Mouse (Mus musculus) skeletal muscle tissue, postnatal 0 days (tissue): Measurements from ENCODE around the gene Tuba3a. TPM values are rescaled to one million over a fixed set of nuclear protein-coding genes. Genes with fewer than 3 reads are reported as not detected.

Experiments used
- microRNA-seq, 2 experiments: library from miRNA; unstranded; fragments of <30 nt; microRNA quantifications; one replicate each; pipeline ENCODE4; 2016
- polyA plus RNA-seq: library from polyadenylated mRNA; unstranded; fragments of >200 nt; fragmentation: Nextera tagmentation; extraction: Ambion mirVana; gene quantifications from 2 replicates; pipeline ENCODE4 v1.2.1, GENCODE M21; 2015

The Tuba3a gene
- polyA plus RNA-seq: not detected in 2 replicates

GRCm38 (mm10) chr6:125285890-125286289 lies at the start of gene Tuba3a:
Tuba3a (minus strand) TSS chr6:125286042.

GRCm38 (mm10) chr6:125320323-125320722 lies 34.5 kb upstream of the Tuba3a start, which contains the start of gene Scnn1a:
Scnn1a (plus strand) TSS chr6:125320659.

DNA sequence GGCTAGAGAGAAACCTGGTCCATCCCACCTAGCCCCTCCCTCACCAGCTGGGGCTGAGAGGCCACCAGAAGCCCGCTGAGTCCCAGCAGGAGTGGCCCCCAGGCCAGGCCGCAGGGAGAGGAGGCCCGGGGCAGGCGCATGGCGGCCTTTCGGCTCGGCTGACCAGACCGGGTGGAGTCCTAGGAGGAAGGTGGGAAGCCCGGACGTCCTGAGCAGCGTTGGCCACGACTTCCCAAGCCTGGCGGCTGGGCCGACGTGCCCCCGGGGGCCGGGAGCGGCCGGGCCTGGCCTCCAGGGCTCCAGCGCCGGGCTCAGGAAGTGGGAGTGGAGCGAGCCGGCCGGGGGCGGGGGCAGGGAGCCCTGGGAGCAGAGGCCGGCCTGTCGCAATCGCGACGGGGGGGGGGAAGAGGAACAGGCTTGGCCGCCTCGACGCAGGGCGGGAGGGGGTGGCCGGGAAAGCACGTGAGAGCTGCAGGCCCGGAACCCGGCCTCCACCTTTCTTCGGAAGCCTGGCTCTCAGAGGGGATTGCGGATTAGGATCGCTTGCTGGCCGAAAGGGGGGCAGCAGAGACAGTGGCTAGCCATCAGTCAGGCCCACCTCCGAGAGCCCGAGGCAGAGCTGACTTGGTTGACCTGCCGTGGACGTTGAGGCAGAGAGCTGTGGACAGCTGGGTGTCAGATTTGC lies 27.8 kb upstream of the Tuba3a start, which contains the start of gene Ltbr:
Gene Ltbr, minus strand, starts transcription at position 340 of the 685 bp plus-strand sequence.

GRCm38 (mm10) chr6:125236782-125237181 lies 49.1 kb downstream of the Tuba3a start, which contains the start of gene Cd27:
Cd27 (minus strand) TSS chr6:125237010.

GRCm38 (mm10) chr6:125231117-125232044 lies 54.5 kb downstream of the Tuba3a start, which contains the start of gene Tapbpl:
Tapbpl (minus strand) TSS chr6:125231860.

Small RNA genes within 50 kb of the gene (microRNA-seq; reads per million reads assigned to microRNA genes)
- 0 reads per million in 2 experiments for gene Mir8113

Other genes with a start within 250 kb of the Tuba3a start
- 56.2 and 64.5 TPM in 2 replicates for gene Ing4, start 246.3 kb downstream of the Tuba3a start, polyA plus RNA-seq
- 2.7 and 3.3 TPM in 2 replicates for gene Acrbp, start 236.4 kb downstream of the Tuba3a start, polyA plus RNA-seq
- gene Lpar5, start 218.1 kb downstream of the Tuba3a start, polyA plus RNA-seq: 0.23 and 0.78 TPM in 2 replicates
- 37.2 and 42.4 TPM in 2 replicates for gene Chd4, start 190.1 kb downstream of the Tuba3a start, polyA plus RNA-seq
- gene Nop2, start 154.1 kb downstream of the Tuba3a start, polyA plus RNA-seq: 28.0 and 28.3 TPM in 2 replicates
- gene Iffo1, start 140.8 kb downstream of the Tuba3a start, polyA plus RNA-seq: 79.7 and 90.1 TPM in 2 replicates
- gene Gapdh, start 119.6 kb downstream of the Tuba3a start, polyA plus RNA-seq: 6,738 and 7,144 TPM in 2 replicates
- 23.9 and 24.4 TPM in 2 replicates for gene Ncapd2, start 94.3 kb downstream of the Tuba3a start, polyA plus RNA-seq
- 437 and 459 TPM in 2 replicates for gene Mrpl51, start 94.2 kb downstream of the Tuba3a start, polyA plus RNA-seq
- 4.6 and 5.5 TPM in 2 replicates for gene Vamp1, start 70.5 kb downstream of the Tuba3a start, polyA plus RNA-seq
- gene Tapbpl, start 54.2 kb downstream of the Tuba3a start, polyA plus RNA-seq: 3.9 and 5.1 TPM in 2 replicates
- 3.2 and 5.3 TPM in 2 replicates for gene Cd27, start 49.0 kb downstream of the Tuba3a start, polyA plus RNA-seq
- gene Ltbr, start 27.8 kb upstream of the Tuba3a start, polyA plus RNA-seq: 32.5 and 39.7 TPM in 2 replicates
- 0.17 and 0.40 TPM in 2 replicates for gene Scnn1a, start 34.6 kb upstream of the Tuba3a start, polyA plus RNA-seq
- 32.6 and 49.5 TPM in 2 replicates for gene Tnfrsf1a, start 63.3 kb upstream of the Tuba3a start, polyA plus RNA-seq
- 0.13 TPM in 2 replicates for gene Plekhg6, start 94.8 kb upstream of the Tuba3a start, polyA plus RNA-seq
- 101 and 122 TPM in 2 replicates for gene Cd9, start 208.7 kb upstream of the Tuba3a start, polyA plus RNA-seq